ENCODE assay signal across 8 mouse cellular contexts in genomic region chr7:45121966-45122365, GRCm38 (mm10). TPM values are rescaled to one million over a fixed set of nuclear protein-coding genes. Genes with fewer than 3 reads are reported as not detected.
DNase-seq lines count a peak whose midpoint lies in the region; ATAC-seq and TF ChIP-seq lines count a peak whose summit lies in the region.

No protein-coding gene starts in this region.

- H3K4me3 ChIP-seq in forebrain, embryonic 12.5 days (replicated peaks): no peak overlapping the region
- no peak overlapping the region for H3K4me3 ChIP-seq in forebrain, embryonic 11.5 days (ENCODE audit: low read depth, low read length)
- peak overlapping the region; percentile 42 for H3K4me3 ChIP-seq in lung, adult 2 months (replicated peaks; ENCODE audit: extremely low read depth, low read depth, low read length)
- H3K4me3 ChIP-seq in cortical plate, adult 2 months (ENCODE audit: insufficient read depth, low read length): peak overlapping the region; percentile 13; the same call in 1 of the 2 replicates

- peaks cover 39% of the 10 kb centered on the region for H3K4me1 ChIP-seq in forebrain, embryonic 12.5 days
- peaks cover 23% of the 10 kb centered on the region for H3K4me1 ChIP-seq in forebrain, embryonic 11.5 days (replicated peaks; ENCODE audit: control insufficient read depth, insufficient read depth, low read length)
- H3K4me1 ChIP-seq in lung, adult 2 months (ENCODE audit: control insufficient read depth, insufficient read depth, low read length): peaks cover 9% of the 10 kb centered on the region; the same call in 1 of the 2 replicates
- 0 out of 2 replicates have a peak, but pooled peaks cover 2% of the 10 kb centered on the region for H3K4me1 ChIP-seq in cortical plate, adult 2 months (ENCODE audit: control insufficient read depth, insufficient read depth, low read length)

- 0 out of 2 replicates have a peak overlapping the region, but pooled peaks have one; percentile 1 for H3K9ac ChIP-seq in forebrain, embryonic 12.5 days
- H3K9ac ChIP-seq in forebrain, embryonic 11.5 days (ENCODE audit: low read length): no peak overlapping the region

- no peak for ATAC-seq in forebrain, embryonic 12.5 days (ENCODE audit: low FRiP score)
- ATAC-seq in forebrain, embryonic 11.5 days (replicated peaks; ENCODE audit: low FRiP score): no peak

- H3K9me3 ChIP-seq in forebrain, embryonic 12.5 days: no peaks in the 10 kb centered on the region
- no peaks in the 10 kb centered on the region for H3K9me3 ChIP-seq in forebrain, embryonic 11.5 days (ENCODE audit: control insufficient read depth, low read length)

- DNase-seq in forebrain, embryonic 11.5 days (ENCODE audit: low spot score): no peak
- DNase-seq in lung, adult 2 months: no peak
- no peak for DNase-seq in lung, postnatal 25 days (ENCODE audit: low spot score)
- DNase-seq in lung, postnatal 10 days: peak; percentile 4
- DNase-seq in frontal cortex, postnatal 14 days (ENCODE audit: low spot score in 2 of 2): no peak
- no peak for DNase-seq in gastrocnemius, postnatal 36 days

- peaks cover 78% of the 10 kb centered on the region for H3K36me3 ChIP-seq in forebrain, embryonic 12.5 days (replicated peaks)
- peaks cover 40% of the 10 kb centered on the region for H3K36me3 ChIP-seq in forebrain, embryonic 11.5 days (ENCODE audit: control insufficient read depth, insufficient read depth, low read length)

- TF ChIP-seq CTCF in lung, adult 2 months (IDR thresholded peaks at IDR 0.05; ENCODE audit: insufficient read depth, low read length): no peak
- TF ChIP-seq CTCF in cortical plate, adult 2 months (IDR thresholded peaks at IDR 0.05; ENCODE audit: extremely low read depth, insufficient read depth, low read length): no peak

- H3K4me2 ChIP-seq in forebrain, embryonic 12.5 days: no peak overlapping the region
- H3K4me2 ChIP-seq in forebrain, embryonic 11.5 days (ENCODE audit: low read depth, low read length, severe bottlenecking): no peak overlapping the region

- no peaks in the 10 kb centered on the region for H3K27me3 ChIP-seq in forebrain, embryonic 12.5 days
- H3K27me3 ChIP-seq in forebrain, embryonic 11.5 days (ENCODE audit: control insufficient read depth, insufficient read depth, low read length): no peaks in the 10 kb centered on the region

- no peak for TF ChIP-seq POLR2A in lung, adult 2 months (IDR thresholded peaks at IDR 0.05; ENCODE audit: borderline replicate concordance, extremely low read depth, low read depth, low read length)
- no peak for TF ChIP-seq POLR2A in cortical plate, adult 2 months (IDR thresholded peaks at IDR 0.05; ENCODE audit: extremely low read depth, insufficient read depth, low read length)

- 0 out of 2 replicates have a peak overlapping the region, but pooled peaks have one; percentile 6 for H3K27ac ChIP-seq in forebrain, embryonic 12.5 days
- no peak overlapping the region for H3K27ac ChIP-seq in forebrain, embryonic 11.5 days (ENCODE audit: low read depth, low read length)
- H3K27ac ChIP-seq in cortical plate, adult 2 months (ENCODE audit: insufficient read depth, low read length): peak overlapping the region; percentile 77

- intact Hi-C loops in gastrocnemius, postnatal 36 days (cut with DNase I): loop anchor here (5.0 kb wide), 1 partner anchor 40 kb away; no protein-coding TSS in a partner anchor

RNA-seq across cellular contexts. Expression of gene Rps11, which starts 2.3 kb away (rescaled TPM):
- polyA plus RNA-seq in forebrain, embryonic 12.5 days (2016; fragmentation: Nextera tagmentation; extraction: Ambion mirVana): 1,226 and 1,285 TPM in 2 replicates
- 1,418 and 1,481 TPM in 2 replicates for polyA plus RNA-seq in forebrain, embryonic 11.5 days (2014; fragmentation: Nextera tagmentation; extraction: Ambion mirVana)
- polyA plus RNA-seq in lung, adult 2 months (2012; rRNA removed): 125 and 221 TPM in 2 replicates
- 361 and 402 TPM in 2 replicates for polyA plus RNA-seq in cortical plate, adult 2 months (2012; rRNA removed)
- 100 to 1,000 TPM; 388 to 460 TPM for total RNA-seq in gastrocnemius, postnatal 36 days (2021)

RNA-seq across cellular contexts. Expression of gene Rpl13a, which starts 6.6 kb away (rescaled TPM):
- polyA plus RNA-seq in forebrain, embryonic 12.5 days (2016; fragmentation: Nextera tagmentation; extraction: Ambion mirVana): 1,106 and 1,135 TPM in 2 replicates
- 1,136 and 1,164 TPM in 2 replicates for polyA plus RNA-seq in forebrain, embryonic 11.5 days (2014; fragmentation: Nextera tagmentation; extraction: Ambion mirVana)
- 1,255 and 1,630 TPM in 2 replicates for polyA plus RNA-seq in lung, adult 2 months (2012; rRNA removed)
- polyA plus RNA-seq in cortical plate, adult 2 months (2012; rRNA removed): 1,470 and 1,570 TPM in 2 replicates
- total RNA-seq in gastrocnemius, postnatal 36 days (2021): 100 to 1,000 TPM; 488 to 598 TPM

RNA-seq across cellular contexts. Expression of gene Gm45713, which starts 14.1 kb away (rescaled TPM):
- 0.27 TPM in 1 of 2 replicates, not detected in the other for polyA plus RNA-seq in forebrain, embryonic 12.5 days (2016; fragmentation: Nextera tagmentation; extraction: Ambion mirVana)
- 0.45 and 0.55 TPM in 2 replicates for polyA plus RNA-seq in forebrain, embryonic 11.5 days (2014; fragmentation: Nextera tagmentation; extraction: Ambion mirVana)
- polyA plus RNA-seq in lung, adult 2 months (2012; rRNA removed): 3.1 TPM in 2 replicates
- polyA plus RNA-seq in cortical plate, adult 2 months (2012; rRNA removed): 0.08 and 0.32 TPM in 2 replicates
- total RNA-seq in gastrocnemius, postnatal 36 days (2021): not detected

RNA-seq across cellular contexts. Expression of gene Flt3l, which starts 14.3 kb away (rescaled TPM):
- polyA plus RNA-seq in forebrain, embryonic 12.5 days (2016; fragmentation: Nextera tagmentation; extraction: Ambion mirVana): 0.21 and 0.72 TPM in 2 replicates
- 1.2 and 1.8 TPM in 2 replicates for polyA plus RNA-seq in forebrain, embryonic 11.5 days (2014; fragmentation: Nextera tagmentation; extraction: Ambion mirVana)
- 151 and 195 TPM in 2 replicates for polyA plus RNA-seq in lung, adult 2 months (2012; rRNA removed)
- polyA plus RNA-seq in cortical plate, adult 2 months (2012; rRNA removed): 18.4 and 20.8 TPM in 2 replicates
- total RNA-seq in gastrocnemius, postnatal 36 days (2021): 1 to 10 TPM; 2.8 to 4.0 TPM

RNA-seq across cellular contexts. Expression of gene Fcgrt, which starts 18.3 kb away (rescaled TPM):
- polyA plus RNA-seq in forebrain, embryonic 12.5 days (2016; fragmentation: Nextera tagmentation; extraction: Ambion mirVana): 8.3 and 9.6 TPM in 2 replicates
- 7.1 and 7.3 TPM in 2 replicates for polyA plus RNA-seq in forebrain, embryonic 11.5 days (2014; fragmentation: Nextera tagmentation; extraction: Ambion mirVana)
- 112 and 120 TPM in 2 replicates for polyA plus RNA-seq in lung, adult 2 months (2012; rRNA removed)
- polyA plus RNA-seq in cortical plate, adult 2 months (2012; rRNA removed): 30.7 and 37.0 TPM in 2 replicates
- 10 to 100 TPM; 39.2 to 40.0 TPM for total RNA-seq in gastrocnemius, postnatal 36 days (2021)

Comparison
In these comparisons a context has a peak if more than half of its experiments do, and no peak if none do; other contexts are left out.
1. H3K4me3 ChIP-seq: peak in lung, adult 2 months (single experiment) and cortical plate, adult 2 months (single experiment); none in forebrain, embryonic 12.5 days (single experiment) and forebrain, embryonic 11.5 days (single experiment).